Mouse (Mus musculus): ENCODE measurements at regions not wholly inside any gene's neighbourhood (a gene's known extent, or its start where the extent isn't known, plus 50 kb on each side); places are given as distances from the start of the nearest gene placed in this dataset.
A peak's percentile ranks its signal among the peaks of the same experiment; 100 is the strongest.

DNA sequence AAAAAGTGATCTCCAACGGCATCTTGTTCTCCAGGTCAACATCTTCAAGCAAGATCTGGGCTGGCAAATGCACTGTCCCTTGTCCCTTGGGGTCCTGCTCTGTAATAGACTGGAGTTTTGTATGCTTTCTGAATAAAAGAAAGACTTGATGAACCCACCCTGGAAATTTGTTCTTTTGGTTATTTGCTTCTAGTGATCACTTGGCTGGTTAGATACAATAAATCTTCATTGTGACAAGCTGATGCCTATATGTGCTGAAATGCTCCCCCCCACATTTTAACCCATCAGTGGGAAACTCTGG, 65.0 kb downstream of the Dmac1 start:
- TF ChIP-seq POLR2A (IDR thresholded peaks at IDR 0.05; ENCODE audit: borderline replicate concordance, extremely low read depth, insufficient read depth, insufficient read length, poor library complexity, severe bottlenecking) (no peak), CTCF (IDR thresholded peaks at IDR 0.05; ENCODE audit: borderline replicate concordance, extremely low read depth, insufficient read depth, insufficient read length) (no peak)
- DNase-seq (ENCODE audit: low read depth) = no peak

DNA sequence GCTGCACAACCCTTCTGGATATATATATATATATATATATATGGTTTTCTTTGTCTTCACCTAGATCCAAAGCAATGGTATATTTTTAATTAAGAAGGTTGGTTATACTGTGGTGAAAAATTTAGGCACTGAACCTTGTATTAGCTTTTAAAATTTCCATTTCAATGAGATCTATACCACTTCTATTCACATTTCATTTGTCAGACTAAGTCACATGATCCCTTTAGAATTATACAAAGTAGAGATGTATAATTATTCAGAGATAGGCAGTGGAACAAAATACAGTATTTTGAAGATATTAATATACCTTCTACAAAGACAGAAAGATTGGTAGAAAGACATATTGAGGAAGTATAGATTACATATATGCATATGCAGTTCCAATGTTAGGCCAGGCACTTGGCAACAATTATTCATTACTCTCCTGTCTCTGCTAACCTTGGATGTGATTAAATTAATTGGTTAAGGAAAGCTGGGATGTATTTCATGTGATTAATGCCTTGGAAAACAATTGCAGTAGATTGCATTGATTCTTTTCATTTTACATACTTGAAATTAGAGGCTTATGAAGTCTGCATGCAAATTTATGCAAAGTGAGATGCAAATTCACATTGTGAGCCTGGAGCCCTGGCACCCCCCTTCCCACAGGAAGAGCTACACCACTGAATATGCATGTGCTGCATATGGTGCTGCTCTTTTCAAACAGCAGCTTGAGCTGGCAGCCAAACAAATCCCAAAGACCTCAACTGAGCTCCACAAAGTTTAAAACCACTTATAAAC, 65.5 kb downstream of the Dmac1 start:
- TF ChIP-seq POLR2A (IDR thresholded peaks at IDR 0.05; ENCODE audit: borderline replicate concordance, extremely low read depth, insufficient read depth, insufficient read length, poor library complexity, severe bottlenecking) (no peak), CTCF (IDR thresholded peaks at IDR 0.05; ENCODE audit: borderline replicate concordance, extremely low read depth, insufficient read depth, insufficient read length) (no peak)
- DNase-seq (ENCODE audit: low read depth) = peak; percentile 97

Measured in brain, embryonic 14.5 days (tissue).